Mouse (Mus musculus): ENCODE measurements at regions not wholly inside any gene's neighbourhood (a gene's known extent, or its start where the extent isn't known, plus 50 kb on each side); places are given as distances from the start of the nearest gene placed in this dataset.

DNA sequence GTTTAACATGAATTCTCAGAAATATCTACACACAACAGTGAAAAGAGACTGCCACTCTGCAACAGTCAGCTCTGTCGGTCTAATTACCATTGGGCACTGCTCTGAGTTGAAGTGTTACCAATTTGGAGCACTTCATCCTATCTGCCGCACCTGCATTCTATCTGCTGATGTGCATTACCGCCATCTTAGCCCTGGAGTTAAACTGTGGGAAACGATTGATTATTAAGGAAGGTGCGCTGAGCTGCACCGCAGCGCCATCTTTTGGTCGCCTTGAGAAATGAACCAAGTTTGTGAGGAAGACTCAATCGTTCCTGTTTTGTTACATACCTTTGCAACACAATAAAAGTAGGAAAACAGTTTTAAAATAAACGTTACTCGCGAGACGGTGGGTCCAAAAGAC is 110.5 kb downstream of the Rergl start:
- DNase-seq (ENCODE audit: low spot score) = no peak

DNA sequence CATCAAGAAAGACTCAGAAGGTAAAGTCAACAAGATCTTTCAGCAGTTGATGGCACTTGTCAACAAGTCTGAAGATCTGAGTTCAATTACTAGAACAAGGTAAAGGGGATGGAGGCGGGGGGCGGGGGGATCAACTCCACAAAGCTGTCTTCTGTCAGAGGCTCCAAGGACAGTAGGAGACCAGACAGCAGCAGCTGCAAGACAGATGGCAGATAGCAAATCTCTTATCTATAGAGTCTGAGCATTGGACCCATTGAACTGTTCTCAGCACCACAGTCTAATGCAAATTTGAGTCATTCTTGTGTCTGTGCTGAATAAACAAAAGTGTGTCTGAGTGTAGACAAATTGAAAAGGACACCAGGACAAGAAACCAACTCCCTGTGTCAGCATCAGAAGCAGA is 150.8 kb downstream of the Rergl start:
- no peak for DNase-seq (ENCODE audit: low spot score)

DNA sequence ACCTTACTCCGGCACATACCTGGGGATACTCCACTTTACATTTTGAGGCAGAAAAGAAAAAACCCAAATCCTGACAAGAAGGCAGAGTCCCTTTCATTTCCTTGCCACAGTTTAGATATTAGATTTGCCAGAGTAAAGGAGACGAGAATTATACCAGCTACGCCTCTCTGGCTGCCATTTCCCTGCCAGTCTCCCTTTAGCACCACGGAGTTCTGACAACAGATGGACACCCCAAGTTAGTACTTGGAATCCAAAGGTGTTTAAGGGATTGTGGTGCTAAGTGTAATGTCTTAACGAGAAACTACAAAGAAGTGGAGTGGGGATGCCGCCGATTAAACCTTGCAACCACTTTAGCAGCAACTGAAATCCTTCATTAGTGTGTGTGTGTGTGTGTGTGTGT is 176.6 kb downstream of the Rergl start:
- no peak for DNase-seq (ENCODE audit: low spot score)

DNA sequence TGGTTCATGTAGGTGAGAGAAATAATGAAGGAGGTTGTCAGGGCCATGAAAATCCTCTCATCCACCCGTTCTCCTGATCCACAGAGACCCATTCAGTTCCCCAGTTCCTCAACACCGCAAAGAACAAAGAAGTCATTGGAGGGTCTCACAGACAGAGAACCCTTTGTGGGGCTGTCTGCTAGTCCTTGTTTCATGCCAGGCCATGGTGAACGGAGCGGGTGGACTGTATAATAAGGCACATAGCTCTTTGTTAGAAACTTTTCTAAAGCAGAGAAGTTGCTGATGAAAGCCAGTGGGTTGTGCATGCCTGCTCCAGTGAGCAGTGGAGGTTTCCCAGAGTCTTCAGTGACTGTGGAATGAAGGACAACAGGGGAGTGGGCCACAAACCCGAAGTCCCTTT is 194.1 kb downstream of the Rergl start:
- DNase-seq (ENCODE audit: low spot score) = no peak

DNA sequence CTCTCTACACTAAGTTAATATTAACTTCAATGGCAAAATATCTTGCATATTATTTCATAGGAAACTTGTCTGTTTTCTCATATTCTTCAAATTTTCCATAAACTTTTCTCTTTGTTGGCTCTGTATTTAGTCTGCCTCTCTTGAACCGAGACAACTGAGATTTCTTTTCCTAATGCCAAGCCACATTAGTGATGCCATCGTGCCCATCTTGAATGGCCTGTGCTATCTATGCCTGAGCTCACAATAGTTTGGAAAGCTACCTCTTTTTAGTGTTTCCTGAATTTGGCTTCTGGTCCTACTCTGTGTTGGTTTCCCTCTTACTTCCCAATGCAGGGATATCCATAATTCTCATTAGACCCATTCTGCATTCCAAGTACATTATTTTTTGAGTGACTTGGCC is 197.5 kb downstream of the Rergl start:
- no peak for DNase-seq (ENCODE audit: low spot score)

DNA sequence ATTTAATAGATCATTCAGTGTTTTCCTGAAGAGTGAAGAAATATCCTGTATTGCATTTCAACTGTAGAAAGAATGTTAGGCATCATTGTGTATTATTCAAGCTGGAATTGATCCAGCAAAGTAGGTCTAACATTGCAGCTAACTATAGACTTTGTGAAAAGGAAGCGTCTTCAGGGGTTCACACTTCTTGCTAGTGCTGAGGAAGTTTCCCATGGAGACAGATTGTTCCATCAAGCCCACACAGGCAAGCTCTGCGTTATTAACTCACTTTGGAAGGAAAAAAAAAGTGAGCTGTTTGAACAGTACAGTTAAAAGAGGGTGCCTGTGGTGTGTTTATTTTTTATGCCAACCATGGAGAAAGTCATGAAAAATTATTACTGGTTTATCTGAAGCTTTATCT is 206.1 kb downstream of the Rergl start:
- no peak for DNase-seq (ENCODE audit: low spot score)

DNA sequence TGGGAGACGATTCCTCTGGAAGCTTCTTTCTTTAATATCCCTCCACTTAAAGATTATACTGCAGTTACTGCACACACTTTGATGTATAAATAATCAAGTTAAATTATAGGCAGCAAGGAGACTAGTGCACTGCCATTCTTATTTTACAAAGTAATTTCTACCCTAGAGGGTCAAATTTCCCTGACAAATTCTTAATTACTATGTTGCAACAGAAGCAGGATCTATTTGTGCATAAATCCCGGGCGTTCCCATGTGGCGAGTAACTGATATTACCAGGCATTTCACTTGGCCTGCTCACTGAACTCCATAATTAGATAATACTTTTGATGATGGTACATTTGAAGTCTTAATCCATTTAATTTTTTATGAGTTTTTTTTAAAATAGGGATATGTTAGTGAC is 222.7 kb downstream of the Rergl start:
- no peak for DNase-seq (ENCODE audit: low spot score)

DNA sequence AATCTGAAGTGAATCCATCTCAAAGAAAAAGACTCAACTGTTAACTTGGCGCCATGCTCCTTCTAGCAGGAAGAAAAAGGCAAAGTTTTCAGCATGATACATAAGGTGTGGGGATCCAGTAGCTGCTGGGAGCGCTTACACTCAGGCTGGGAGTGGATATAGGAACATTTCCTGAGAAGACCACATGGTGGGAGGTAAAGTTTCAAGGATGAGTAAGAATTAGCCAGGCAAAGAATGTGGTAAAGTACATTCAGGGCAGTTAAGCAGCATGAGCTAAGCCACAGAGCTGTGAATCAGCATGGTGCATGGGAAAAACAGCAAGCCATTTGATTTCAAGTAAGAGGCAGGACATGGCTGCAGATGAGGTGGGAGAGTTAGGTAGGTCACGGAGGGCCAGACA is 226.3 kb downstream of the Rergl start:
- DNase-seq (ENCODE audit: low spot score) = no peak

DNA sequence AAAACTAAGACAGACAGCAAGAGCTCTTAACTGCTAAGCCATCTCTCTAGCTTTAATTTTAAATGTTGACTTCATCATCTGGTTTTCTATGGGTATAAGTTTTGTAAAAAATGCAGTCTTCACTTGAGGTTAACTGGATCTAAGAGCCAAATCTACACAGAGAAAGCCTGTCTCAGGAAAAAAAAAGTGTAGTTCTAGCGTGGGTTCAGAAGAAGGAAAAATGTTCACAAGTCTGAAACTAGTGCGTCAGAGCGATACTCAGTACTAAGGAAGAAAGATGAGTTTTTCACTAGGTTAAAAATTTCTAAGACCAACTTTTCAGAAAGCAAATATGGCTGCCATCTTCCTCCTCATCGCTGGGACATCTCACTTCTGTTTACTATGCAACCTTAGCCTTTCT is 248.1 kb downstream of the Rergl start:
- no peak for DNase-seq (ENCODE audit: low spot score)

DNA sequence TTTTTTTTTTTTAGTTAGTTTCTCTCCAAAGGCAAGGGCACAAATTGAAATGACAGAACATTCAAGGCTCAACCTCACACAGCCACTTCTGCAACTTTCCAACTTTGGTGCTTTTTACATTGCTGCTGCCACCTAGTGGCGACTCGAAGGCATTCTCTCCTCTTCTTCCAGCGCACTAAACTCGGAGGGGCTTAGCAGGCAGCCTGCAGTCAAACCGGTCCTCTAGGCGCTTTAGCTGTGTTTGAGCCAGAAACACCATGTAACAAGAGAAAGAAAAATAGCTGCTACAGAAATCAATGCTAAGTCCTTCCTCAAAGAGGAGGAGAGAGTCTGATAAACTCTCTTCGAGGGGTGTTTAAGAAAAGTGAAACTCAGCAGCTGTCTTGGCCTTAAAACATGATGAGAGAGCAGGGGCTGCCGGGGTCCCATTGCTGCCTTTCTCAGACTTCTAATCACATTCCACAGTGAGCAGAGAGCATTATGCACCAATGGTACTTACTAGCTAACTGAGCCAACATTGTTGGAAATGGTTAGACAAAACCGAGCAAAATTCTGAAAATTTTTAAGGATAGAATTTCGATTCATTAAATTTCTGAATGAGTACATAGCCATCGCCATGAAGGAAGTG is 252.7 kb downstream of the Rergl start:
- DNase-seq (ENCODE audit: low spot score) = peak; percentile 18

DNA sequence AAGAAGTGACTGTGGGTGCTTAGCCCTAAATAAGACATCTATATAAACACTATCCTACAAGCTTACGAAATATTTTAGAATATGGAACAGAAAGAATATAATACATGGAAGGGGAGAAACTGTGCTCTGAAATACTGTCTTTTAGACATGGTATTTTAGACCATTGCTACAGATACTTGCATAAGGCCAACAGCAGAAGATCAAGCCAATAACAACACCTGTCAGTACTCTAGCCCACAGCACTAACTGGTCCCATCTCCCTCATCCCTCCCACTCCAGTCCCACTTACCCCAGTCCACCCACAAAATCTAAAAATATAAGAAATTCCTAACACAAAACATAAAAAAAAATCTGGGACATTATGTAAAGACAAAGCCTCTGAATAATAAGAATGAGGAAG is 275.6 kb downstream of the Rergl start:
- no peak for DNase-seq (ENCODE audit: low spot score)

DNA sequence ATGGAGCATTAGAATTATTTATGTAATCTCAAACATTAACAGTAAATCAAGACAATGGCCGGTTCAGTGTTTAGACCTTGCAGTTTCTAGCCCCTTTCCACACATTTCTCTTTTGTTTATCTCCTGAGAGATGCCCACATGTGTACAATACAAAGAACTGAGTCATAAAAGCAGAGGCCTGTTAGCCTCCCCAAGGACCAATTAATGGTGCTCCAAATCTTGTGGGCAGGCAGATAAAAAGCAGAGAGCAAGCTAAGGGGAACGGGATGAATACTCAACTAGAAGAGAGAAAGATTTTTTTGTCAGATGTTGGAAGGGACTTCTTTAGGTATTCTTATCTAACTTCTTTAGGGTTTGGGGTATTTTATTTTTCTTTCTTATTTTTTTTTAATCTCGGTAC is 287.3 kb downstream of the Rergl start:
- no peak for DNase-seq (ENCODE audit: low spot score)

DNA sequence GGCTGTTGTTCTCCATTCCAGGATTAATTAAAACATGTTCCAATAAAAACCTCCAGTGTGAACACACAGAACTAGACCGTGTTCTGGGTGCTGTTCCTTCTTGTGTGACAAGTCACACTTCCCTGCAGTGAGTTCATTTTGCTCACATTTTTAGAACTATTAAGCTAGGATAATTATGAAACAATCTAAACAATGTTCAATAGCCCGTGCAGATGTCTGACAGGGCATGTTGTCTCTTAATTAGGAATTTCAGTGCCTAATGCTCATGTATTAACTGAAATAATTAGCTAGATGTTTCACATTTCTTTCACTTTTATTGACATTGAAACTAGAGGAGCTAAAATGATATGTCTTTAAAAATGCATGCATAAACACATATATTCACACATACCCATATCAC is 291.5 kb downstream of the Rergl start:
- DNase-seq (ENCODE audit: low spot score) = no peak

DNA sequence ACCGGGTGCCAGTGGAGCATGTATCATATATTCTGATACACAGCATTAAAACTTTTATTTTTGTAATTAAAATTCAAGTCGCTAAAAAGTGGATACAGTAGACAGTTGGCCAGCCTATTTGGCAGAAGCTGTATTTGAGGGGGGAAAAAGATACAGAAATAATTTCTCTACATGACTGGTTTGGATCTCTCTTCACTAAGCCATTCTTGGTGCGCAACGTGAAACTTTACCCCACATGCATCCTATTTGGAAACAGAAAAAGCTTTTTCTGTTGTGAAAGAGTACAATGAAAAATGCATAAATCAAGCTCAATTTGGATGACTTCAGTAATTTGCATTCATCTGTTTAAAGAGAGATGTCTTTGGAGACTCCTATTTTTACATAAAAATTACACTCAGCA is 303.2 kb downstream of the Rergl start:
- DNase-seq (ENCODE audit: low spot score) = no peak

DNA sequence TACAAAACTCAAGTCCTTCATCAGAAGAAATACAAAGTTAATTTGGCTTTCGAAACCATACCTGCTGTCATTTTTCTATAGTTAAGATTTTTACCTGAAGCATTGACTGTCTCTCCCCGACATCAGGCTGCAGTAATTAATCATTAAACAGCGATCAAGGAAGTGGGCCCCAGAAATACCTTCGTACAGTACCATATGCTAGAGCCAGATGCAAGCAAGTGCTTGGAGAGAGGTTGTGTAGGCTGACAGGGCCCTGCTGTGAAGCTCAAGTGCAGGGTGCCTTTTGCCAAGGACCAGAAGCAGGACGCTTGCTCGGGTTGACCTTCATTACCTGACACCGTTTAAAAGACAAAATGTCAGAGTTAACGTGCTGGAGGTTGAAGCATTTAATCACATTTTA is 315.3 kb downstream of the Rergl start:
- DNase-seq (ENCODE audit: low spot score) = no peak

DNA sequence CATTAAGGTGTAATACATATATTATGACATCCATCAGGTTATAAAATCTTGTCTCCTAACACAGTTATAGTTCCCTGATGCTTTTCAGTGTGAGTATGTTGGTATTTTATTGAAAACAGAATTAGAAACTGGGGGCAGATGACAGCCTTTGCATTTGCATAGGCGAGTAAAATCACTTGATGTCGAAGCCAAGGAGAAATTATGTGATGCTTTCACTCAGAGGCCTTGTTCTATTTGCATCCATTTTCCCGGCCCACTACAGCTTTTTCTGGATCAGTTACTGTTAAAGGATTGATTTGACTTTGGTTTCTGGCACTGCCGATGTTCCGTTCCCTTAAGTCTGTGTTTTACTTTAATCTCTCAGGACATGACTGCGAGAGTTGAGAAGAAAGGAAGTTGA is 341.4 kb downstream of the Rergl start:
- DNase-seq (ENCODE audit: low spot score) = no peak

DNA sequence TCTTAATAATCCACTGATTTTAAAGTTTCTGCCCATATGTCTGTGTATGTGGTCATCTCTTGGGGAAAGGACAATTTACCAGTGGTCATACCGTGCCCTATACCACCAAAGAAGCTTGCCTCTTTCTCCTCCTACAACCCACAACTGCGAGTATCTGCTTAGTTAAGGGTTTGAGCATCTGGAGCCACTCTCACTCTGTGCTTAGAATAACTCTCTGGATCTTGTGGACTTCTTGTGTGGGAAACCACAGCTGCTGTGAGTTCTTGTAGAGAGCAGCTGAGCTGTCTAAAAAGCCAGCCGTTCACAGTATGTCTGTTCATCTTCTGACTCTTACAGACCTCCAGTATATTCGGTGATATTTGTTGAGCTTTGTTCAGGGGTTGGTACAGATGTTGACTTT is 342.0 kb downstream of the Rergl start:
- DNase-seq (ENCODE audit: low spot score) = no peak

DNA sequence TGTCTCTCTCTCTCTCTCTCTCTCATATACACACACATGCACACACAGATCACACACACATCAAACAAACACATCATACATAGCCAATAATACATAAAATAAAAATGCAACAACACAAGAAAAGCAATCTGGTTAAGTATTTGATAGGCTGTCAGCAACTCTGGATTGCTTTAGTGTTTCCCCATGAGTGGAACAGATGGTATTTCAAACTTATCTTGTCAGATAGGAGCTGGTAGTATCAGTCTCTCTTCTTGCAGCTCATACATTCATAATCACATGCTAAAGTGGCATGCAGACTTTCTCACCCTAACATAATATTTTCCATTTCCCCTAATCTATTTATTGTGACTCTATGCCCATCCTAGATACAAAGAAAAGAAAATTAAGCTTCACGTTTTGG is 347.0 kb downstream of the Rergl start:
- DNase-seq (ENCODE audit: low spot score) = no peak

DNA sequence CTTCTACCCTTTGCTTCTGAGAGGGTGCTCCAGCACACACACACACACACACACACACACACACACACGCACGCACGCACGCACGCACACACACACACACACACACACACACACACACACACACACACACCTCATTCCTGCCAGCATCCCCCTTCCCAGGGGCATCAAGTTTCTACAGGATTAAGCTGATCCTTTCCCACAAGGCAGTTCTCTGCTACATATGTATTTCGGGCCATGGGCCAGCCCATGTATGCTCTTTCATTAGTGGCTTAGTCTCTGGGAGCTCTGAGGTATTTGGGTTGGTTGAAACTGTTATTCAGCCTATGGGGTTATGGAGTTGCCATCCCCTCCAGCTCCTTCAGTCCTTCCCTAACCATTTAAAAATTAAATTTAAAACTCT is 366.1 kb downstream of the Rergl start:
- no peak for DNase-seq (ENCODE audit: low spot score)

DNA sequence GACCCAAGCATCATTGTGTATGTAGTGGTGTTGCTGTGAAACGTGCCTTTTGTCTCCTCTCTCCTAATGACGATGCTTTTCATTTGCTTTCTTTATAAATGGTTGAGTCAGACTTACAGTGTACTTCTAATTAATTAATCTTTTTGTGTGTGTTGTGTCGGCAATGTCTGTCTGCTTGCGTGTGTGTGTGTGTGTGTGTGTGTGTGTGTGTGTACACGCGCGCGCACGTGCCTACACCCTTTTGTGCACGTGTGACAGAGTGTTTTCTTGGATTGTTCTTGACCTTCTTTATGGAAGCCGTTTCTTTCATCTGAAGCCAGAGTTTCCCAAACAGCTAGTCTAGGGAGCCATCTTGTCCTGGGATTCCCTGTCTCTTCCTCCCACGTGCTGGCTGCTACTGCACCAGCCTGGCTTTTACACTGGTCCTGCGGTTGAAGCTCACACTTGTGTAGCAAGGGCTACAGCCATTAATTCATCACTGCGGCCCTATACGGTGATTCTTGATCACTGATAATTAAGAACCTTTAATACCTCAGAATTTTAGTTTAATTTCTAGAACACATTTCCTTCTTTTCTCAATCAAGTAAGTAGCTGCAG is 369.6 kb downstream of the Rergl start:
- DNase-seq (ENCODE audit: low spot score) = no peak

DNA sequence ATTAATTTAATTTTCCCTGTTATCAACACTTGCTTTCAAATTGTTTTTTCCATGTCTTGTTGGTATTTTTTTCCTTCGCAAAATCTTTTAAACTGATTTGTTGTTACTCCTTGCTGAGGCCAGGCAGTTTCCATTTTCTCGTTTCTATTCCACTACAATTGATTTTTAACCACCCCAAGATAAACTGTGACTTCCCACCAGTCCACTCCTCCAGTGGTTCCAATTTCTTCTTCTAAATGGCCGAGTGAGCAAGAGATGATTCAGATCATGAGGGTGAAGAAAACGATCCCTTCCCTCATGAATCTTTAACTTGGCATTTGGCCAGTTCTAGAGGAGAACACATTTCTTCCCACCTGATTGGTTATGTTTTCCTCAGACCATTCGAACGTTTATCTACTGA is 393.5 kb downstream of the Rergl start:
- DNase-seq (ENCODE audit: low spot score) = no peak

DNA sequence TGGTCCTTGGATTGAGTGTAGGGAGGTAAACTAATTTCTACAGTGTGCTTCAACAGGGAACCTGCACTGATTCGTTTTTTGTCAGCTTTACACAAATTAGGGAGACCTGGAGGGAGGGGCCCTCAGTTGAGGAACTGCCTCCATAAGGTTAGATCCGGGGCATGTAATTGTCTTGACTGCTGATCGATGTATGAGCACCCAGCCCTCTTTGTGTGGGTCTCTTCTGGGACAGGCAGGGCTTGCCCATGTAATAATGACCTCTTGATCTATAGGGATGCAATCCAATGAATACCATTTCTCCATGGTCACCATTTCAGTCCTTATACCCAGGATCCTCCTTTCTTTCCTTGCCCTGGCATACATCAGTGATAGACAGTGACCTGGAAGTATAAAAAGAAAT is 398.4 kb downstream of the Rergl start:
- no peak for DNase-seq (ENCODE audit: low spot score)

DNA sequence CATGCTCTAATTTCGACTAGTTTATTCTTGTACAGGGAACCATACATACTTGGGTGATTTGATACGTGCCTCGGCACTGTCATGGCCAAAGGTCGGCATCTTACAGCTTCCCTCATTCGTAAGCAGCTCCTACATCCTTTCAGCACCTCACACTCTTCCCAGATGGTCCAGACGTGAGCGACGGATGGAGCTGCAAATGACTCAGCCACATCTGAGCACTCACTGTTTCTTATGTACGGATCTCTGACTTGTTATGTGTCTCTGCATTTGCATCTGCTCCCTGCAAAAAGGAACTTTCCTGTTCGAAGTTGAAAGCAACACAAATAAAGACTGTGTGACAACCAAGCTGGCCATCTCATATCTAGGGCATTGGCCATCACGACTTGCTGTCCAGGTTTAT is 402.5 kb downstream of the Rergl start:
- DNase-seq (ENCODE audit: low spot score) = no peak

DNA sequence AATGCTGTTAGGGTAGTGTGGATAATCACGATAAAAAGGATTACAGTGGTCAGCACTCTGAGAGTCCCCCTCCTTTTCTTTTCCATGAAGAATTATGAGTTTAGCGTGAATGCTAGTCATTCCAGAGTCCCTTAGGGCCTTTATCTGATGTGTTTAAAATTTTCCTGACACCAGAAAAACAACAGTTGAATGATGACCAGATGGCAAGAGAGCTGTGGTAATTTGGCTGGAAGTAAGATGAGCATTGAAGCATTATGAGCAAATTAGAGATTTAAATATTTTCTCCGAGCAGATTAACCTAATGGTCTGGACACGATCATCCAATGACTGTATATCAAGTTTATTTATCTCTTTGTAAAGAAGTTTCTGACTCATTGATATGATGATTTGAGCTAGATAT is 417.1 kb upstream of the Igbp1b start:
- no peak for DNase-seq (ENCODE audit: low spot score)

Measured in thymus, postnatal 0 days (tissue).